Mouse (Mus musculus): ENCODE results near the gene Cenpx.

Cenpx gene

GRCm38 (mm10) chr11:120723509-120723908 lies 10.0 kb upstream of the Cenpx start:
- no peak for DNase-seq

DNA sequence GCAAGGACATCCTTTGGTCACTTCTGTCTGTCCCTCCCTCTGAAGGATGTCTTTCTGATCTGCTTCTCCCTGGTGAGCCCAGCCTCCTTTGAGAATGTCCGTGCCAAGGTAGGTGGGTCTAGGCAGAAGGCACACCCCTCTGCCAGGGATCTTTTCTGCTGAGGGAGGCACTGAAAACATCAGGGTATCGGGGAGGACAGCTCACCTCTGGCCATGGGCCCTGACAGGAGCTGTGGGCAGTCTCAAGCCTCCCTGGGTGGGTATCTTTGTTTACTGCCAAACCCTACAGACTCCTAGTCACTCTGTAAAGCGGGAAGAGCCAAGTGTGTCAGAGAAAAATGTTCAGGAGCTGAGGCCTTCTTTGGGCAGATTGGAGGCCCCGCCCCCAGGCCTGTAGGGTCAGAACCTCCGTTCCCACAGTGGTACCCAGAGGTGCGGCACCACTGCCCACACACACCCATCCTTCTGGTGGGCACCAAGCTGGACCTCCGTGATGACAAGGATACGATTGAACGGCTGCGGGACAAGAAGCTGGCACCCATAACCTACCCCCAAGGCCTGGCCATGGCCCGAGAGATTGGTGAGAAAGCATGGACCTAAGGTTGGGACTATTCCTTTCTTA lies 9.3 kb upstream of the Cenpx start:
- DNase-seq: no peak

DNA sequence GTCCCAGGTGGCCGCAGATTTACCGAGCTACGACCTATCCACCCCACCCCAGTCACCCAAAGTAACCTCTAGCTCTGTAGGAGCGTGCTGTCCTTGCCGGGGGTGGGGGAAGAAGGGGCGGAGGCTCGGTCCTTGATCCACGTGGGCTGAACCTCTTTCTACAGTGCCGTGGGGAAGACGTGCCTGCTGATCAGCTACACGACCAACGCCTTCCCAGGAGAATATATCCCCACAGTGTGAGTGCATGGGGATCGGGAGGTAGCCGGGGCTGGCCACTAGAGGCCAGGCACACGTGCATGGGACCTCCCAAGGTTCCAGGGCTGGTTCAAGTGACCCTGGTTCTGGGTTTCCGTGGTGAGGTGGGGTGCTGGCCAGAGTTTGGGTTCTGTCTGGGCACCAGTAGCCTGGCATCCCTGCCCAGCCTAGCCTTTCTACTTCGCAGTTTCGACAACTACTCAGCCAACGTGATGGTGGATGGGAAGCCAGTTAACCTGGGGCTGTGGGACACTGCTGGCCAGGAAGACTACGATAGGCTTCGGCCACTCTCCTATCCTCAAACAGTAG lies 8.6 kb upstream of the Cenpx start:
- DNase-seq: no peak

DNA sequence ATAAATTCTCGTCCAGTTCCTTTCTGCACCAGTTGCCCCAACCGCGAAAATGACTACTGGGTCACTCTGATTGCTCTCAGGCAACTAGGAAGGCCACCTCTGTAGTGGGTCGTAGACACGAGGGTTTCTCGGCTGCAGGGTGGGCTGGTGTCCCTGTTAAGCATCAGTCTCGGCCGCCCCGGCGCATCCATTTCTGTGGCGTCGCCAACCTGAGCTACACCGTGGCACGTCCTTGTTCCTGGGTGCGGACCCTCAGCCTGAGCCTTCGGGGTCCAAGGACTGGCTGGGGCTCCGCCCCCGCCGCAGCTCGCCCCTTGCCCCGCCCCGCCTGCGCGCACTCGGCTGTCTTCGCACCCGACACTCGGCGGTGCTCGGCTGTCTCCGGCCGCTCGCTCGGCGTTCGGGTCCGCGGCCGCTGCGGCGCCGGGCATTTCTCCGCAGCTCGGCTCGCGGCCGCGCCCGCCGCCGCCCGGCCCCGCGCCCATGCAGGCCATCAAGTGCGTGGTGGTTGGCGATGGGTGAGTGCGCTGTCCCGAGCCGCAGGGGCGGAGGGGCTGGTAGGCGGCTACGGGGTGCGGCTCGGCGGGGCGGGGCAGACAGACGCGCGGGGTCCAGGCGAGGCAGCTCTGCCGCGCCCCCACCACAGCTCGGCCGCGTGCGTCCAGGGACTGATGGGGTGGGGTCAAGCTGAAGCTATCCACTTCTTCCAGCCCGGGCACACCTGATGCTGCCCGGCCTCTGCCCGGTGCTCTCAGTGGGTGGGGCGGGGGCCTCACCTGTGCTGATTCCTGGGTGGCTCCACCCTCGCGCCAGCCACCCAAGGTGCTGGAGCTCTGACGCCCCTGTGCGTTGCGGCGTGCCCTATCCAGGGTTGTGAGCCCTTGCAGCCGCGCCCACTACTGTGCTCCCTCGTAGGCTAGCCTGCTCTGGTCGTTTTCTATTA lies 7.9 kb upstream of the Cenpx start, which contains the start of gene Rac3:
Gene Rac3 (plus strand): TSS at position 347 of the 943 bp plus-strand sequence.
- peak; percentile 57 for DNase-seq

GRCm38 (mm10) chr11:120720450-120720849 lies 6.9 kb upstream of the Cenpx start:
- DNase-seq: peak; percentile 89

DNA sequence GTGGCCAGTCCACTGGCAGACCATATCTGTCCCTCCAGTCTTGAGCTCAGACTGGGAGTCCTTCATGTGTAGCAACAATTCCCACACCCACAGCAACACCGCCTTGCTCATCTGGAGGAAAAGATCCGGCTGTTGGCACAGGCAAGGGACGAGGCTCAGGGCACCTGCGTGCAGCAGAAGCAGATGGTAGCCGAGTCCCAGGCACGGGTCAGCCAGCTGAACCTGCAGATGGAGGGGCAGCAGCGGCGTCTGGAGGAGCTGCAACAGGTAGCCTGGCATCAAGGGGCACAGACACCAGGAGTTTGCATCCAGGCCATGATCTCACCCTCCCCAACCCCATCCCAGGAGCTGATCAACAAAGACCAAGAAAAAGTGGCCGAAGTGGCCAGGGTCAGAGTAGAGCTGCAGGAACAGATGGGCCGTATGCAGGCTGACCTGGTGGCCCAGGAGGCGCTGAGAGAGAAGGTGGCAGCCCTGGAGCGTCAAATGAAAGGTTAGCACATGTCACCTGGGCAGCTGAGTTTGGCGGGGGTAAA lies 6.4 kb upstream of the Cenpx start:
- no peak for DNase-seq

GRCm38 (mm10) chr11:120719242-120719641 lies 5.7 kb upstream of the Cenpx start:
- no peak for DNase-seq

- no peak for DNase-seq
Measured at GRCm38 (mm10) chr11:120715131-120715530, 1.6 kb upstream of the Cenpx start.

DNA sequence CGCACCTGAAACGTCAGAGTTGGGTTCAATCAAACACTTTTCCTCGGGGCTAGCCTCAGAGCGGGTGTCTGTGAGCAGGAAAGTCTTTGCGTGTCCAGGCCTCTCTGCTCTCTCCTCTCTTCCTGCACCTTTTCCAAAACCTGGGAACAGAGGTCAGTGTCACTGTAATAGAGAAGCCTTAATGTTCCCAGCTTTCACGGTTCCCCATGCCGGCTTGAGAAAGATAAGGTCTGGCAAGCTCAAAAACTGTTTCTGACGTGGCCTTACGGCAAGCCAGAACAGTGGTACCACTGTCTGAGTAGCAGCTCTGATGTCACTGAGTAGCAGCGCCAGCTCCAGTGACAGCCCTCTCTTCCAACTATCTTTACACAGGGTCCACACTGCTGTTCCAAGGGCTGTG lies 1.0 kb upstream of the Cenpx start:
- no peak for DNase-seq

GRCm38 (mm10) chr11:120712771-120713568 lies 568 bp downstream of the Cenpx start:
- peak; percentile 83 for DNase-seq

DNA sequence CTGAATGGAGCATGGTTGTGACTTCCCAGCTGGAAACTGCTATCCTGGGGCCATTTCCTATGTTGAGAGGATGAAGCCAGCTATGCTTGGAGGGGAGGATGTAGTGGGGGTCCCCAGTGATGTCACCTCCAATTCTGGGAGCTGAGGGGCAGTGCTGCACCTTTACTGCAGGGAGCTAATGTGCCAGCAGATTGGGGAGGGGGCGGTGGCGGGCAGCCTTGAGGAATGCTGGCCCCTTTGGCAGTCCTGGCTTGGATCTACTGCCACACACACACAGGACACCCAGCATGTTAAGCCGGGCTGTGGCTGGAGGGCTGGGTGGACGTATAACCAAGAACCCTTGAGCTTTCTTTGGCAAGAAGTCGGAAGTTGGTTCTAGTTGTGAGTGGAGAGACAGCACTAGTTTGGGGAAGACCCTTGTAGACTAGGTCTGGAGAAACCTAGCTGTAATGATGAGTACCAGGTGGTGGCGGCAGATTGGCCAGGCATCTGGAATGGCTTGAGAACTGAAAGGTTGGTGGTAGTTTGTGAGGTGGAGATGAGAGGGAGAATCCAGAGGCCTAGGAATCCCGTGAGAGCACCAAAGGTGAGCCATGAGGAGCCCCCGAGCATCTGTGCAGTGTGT lies 1.4 kb downstream of the Cenpx start:
- no peak for DNase-seq

DNA sequence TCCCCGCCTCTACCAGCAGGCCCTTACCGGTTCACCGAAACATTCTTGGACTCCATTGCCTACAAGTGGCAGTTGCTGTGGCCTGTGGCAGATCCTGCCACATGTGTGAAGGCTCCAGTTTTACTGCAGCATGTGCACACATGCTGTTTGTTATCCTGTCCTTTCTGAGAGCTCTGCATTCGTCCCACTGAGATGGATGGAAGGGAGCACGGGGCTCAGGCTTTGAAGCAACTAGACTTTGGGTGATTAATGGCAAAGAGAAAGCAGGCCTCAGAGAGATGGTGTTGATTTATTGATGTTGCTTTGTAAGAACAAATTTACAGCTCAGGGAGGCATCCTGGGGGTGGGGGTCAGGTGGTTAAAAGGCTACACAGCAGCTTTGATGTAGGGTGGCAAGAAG lies 2.9 kb downstream of the Cenpx start:
- DNase-seq: no peak

DNA sequence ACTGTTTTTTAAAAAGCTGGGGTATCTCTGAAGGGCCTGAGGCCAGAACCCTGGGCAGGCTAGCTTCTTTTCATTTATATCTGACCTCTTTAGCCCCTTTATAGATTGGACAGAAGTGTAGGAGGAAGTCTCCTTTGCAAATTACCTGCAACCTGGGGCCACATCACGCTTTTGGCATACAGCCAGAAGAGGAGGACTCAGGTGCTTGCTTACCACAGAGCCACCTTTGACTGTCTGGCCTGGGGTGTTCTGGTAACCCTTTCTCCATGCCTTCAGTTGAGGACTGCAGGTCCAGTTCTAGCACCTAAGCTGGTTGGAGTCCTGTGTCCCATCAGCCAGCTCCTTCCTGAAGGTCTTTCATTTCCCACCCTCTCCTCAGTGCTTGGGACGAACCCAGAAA lies 4.0 kb downstream of the Cenpx start:
- DNase-seq: no peak

- no peak for DNase-seq
Measured at GRCm38 (mm10) chr11:120707969-120708368, 5.6 kb downstream of the Cenpx start.

DNA sequence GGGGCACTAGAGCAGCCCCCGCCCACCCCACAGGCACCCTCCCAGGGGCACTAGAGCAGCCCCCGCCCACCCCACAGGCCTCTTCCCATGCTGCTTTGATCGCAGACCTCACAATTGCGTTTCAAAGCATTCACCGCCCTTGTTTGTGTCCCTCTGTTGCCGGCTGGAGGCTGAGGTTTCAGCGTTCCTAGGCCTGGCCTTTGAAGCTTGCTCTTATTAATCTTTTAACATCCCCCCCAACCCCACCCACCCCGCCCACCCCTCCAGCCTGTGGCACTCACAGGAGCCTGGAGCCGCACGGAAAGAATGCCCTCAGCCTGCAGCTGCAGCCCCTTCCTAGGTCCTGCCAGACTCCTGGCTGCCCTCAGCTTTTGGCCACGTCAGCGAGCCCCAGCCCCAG lies 6.3 kb downstream of the Cenpx start:
- DNase-seq: no peak

- no peak for DNase-seq
Measured at GRCm38 (mm10) chr11:120706120-120706519, 7.4 kb downstream of the Cenpx start.

- no peak for DNase-seq
Measured at GRCm38 (mm10) chr11:120704486-120705325, 8.8 kb downstream of the Cenpx start.

- DNase-seq: no peak
Measured at GRCm38 (mm10) chr11:120703696-120704454, 9.7 kb downstream of the Cenpx start.

- DNase-seq: no peak
Measured at GRCm38 (mm10) chr11:120697741-120698140, 15.8 kb downstream of the Cenpx start.

- DNase-seq: no peak
Measured at GRCm38 (mm10) chr11:120696568-120696967, 17.0 kb downstream of the Cenpx start.
